Mouse (Mus musculus) G1E (cell line): ENCODE data around the gene Otop1.

Experiments used
- CTCF ChIP-seq: IDR thresholded peaks from 2 replicates; pipeline ENCODE4 v1.5.1; 2012; ENCODE audit warnings: low read depth, low read length, inconsistent platforms, mixed read lengths
- GATA1 ChIP-seq: IDR thresholded peaks from 2 replicates; pipeline ENCODE4 v1.6.1; 2012; ENCODE audit warnings: borderline replicate concordance, low read length, inconsistent platforms, mixed read lengths
- POLR2AphosphoS5 ChIP-seq: IDR thresholded peaks from 2 replicates; pipeline ENCODE4 v1.6.1; 2012; ENCODE audit warnings: low read depth, low read length, inconsistent platforms; ENCODE audit not compliant: insufficient replicate concordance
- TAL1 ChIP-seq: conservative IDR thresholded peaks from 2 replicates; pipeline ENCODE4 v1.6.1; 2012; ENCODE audit warnings: low read depth, low read length, inconsistent platforms, mixed read lengths

GRCm38 (mm10) chr5:38275771-38276170, at the start of gene Otop1:
- no peak for TF ChIP-seq GATA1
- no peak for TF ChIP-seq CTCF
- TF ChIP-seq TAL1: no peak
- no peak for TF ChIP-seq POLR2AphosphoS5
